Comparison of ENCODE assay signal across 11 mouse cellular contexts in the genomic region with DNA sequence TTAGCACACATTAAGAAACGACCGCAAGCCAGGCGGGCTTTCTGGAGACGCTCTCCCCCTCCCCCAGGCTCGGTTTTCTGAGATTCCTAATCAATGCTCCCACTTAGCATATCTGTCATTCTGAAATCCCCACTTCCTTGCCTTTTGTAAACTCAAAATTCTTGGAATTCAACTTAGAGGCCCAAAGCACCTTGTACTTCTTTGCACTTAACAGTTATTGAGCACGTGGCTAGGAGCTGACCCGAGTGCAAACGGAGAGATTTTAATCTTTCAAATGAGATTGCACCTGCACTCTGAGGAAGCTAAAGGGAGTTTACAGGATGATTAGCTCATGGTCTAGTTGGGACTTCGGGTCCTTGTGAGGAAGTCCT. TPM values are rescaled to one million over a fixed set of nuclear protein-coding genes. Genes with fewer than 3 reads are reported as not detected.
A peak's percentile ranks its signal among the peaks of the same experiment; 100 is the strongest.
DNase-seq lines count a peak whose midpoint lies in the region; ATAC-seq and TF ChIP-seq lines count a peak whose summit lies in the region.
"Had no signal": no experiment of that assay in that cellular context is flagged by ENCODE, and none has a peak within 500 bp of the region (broad histone marks: within the 10 kb centered on the region; RNA-seq: fewer than 3 reads in every experiment).

No protein-coding gene starts in this region.

- peak overlapping the region; percentile 34 to 38; a peak in 1 of 4 replicates for H3K4me3 ChIP-seq in heart, embryonic 14.5 days (ENCODE audit: control insufficient read depth in 1 of 2, insufficient read depth in 1 of 2, low read depth in 1 of 2, low read length in 2 of 2)
- H3K4me3 ChIP-seq in E14TG2a.4 (replicated peaks; ENCODE audit: low read length), result peak overlapping the region; percentile 81
- peak overlapping the region; percentile 33; the same call in 1 of the 2 replicates for H3K4me3 ChIP-seq in embryonic facial prominence, embryonic 13.5 days
- peak overlapping the region; percentile 34 for H3K4me3 ChIP-seq in limb, embryonic 13.5 days

- no peaks in the 10 kb centered on the region for H3K9me3 ChIP-seq in heart, embryonic 14.5 days (ENCODE audit: control insufficient read depth, low read length)
- peaks cover 36% of the 10 kb centered on the region for H3K9me3 ChIP-seq in E14TG2a.4 (ENCODE audit: low read length)
- H3K9me3 ChIP-seq in embryonic facial prominence, embryonic 13.5 days, result no peaks in the 10 kb centered on the region
- no peaks in the 10 kb centered on the region for H3K9me3 ChIP-seq in limb, embryonic 13.5 days

- ATAC-seq in heart, embryonic 14.5 days (ENCODE audit: insufficient number of reproducible peaks, insufficient read depth, low FRiP score, low read depth), result no peak
- no peak for ATAC-seq in embryonic facial prominence, embryonic 13.5 days (ENCODE audit: insufficient number of reproducible peaks, insufficient read depth, low FRiP score, low TSS enrichment, low read depth)
- no peak for ATAC-seq in limb, embryonic 13.5 days (ENCODE audit: low FRiP score, low read depth)
- no peak for ATAC-seq in monocyte, adult 5-6 weeks (replicated peaks; ENCODE audit: insufficient number of reproducible peaks, low FRiP score, low TSS enrichment, poor library complexity, severe bottlenecking)
- ATAC-seq: CD4-positive, CD25-positive, alpha-beta regulatory T cell, adult 4 months had no signal

- WGBS in heart, embryonic 14.5 days, result 9% methylated on average over 9 of the region's 9 CpGs
- WGBS in embryonic facial prominence, embryonic 13.5 days, result 6% methylated on average over 9 of the region's 9 CpGs
- WGBS in limb, embryonic 13.5 days, result 4% methylated on average over 9 of the region's 9 CpGs

- H3K4me1 ChIP-seq in heart, embryonic 14.5 days (ENCODE audit: control insufficient read depth in 2 of 2, insufficient read depth in 2 of 2, low read length in 2 of 2), result peaks cover 6 to 7% of the 10 kb centered on the region in 2 experiments
- H3K4me1 ChIP-seq in E14TG2a.4 (replicated peaks; ENCODE audit: low read depth, low read length), result peaks cover 69% of the 10 kb centered on the region
- peaks cover 15% of the 10 kb centered on the region for H3K4me1 ChIP-seq in embryonic facial prominence, embryonic 13.5 days
- peaks cover 15% of the 10 kb centered on the region for H3K4me1 ChIP-seq in limb, embryonic 13.5 days

- DNase-seq in heart, adult 11 months, result no peak
- no peak for DNase-seq in urinary bladder, postnatal 4 days (ENCODE audit: low spot score in 2 of 2)
- no peak for DNase-seq in cerebellum, adult 18-20 months
- DNase-seq: kidney, adult 9 months had no signal

- H3K4me2 ChIP-seq in heart, embryonic 14.5 days (ENCODE audit: low read length), result peak overlapping the region; percentile 82
- peak overlapping the region; percentile 63 for H3K4me2 ChIP-seq in embryonic facial prominence, embryonic 13.5 days
- H3K4me2 ChIP-seq in limb, embryonic 13.5 days (replicated peaks), result peak overlapping the region; percentile 68

- H3K36me3 ChIP-seq in heart, embryonic 14.5 days (ENCODE audit: control insufficient read depth, insufficient read depth, low read length), result no peaks in the 10 kb centered on the region
- H3K36me3 ChIP-seq in E14TG2a.4 (ENCODE audit: insufficient read depth, low read length), result peaks cover 18% of the 10 kb centered on the region
- no peaks in the 10 kb centered on the region for H3K36me3 ChIP-seq in embryonic facial prominence, embryonic 13.5 days
- no peaks in the 10 kb centered on the region for H3K36me3 ChIP-seq in limb, embryonic 13.5 days

- no peak overlapping the region; the same call in 1 of the 2 replicates for H3K9ac ChIP-seq in heart, embryonic 14.5 days (ENCODE audit: low read length)
- no peak overlapping the region for H3K9ac ChIP-seq in embryonic facial prominence, embryonic 13.5 days
- H3K9ac ChIP-seq in limb, embryonic 13.5 days, result no peak overlapping the region

- TF ChIP-seq CTCF in E14TG2a.4 (conservative IDR thresholded peaks at IDR 0.05; ENCODE audit: low read length), result no peak

- H3K27ac ChIP-seq in heart, embryonic 14.5 days (replicated peaks in 1 of 2; ENCODE audit: control insufficient read depth in 1 of 2, insufficient read depth in 1 of 2, low read depth in 2 of 2, low read length in 2 of 2), result no peak overlapping the region
- H3K27ac ChIP-seq in embryonic facial prominence, embryonic 13.5 days, result no peak overlapping the region
- no peak overlapping the region for H3K27ac ChIP-seq in limb, embryonic 13.5 days
- H3K27ac ChIP-seq: left cerebral cortex, adult 2 months had no signal

- peaks cover 4% of the 10 kb centered on the region; the same call in 1 of the 2 replicates for H3K27me3 ChIP-seq in heart, embryonic 14.5 days (ENCODE audit: control insufficient read depth, insufficient read depth, low read length)
- H3K27me3 ChIP-seq in E14TG2a.4 (ENCODE audit: insufficient read depth, low read length), result no peaks in the 10 kb centered on the region
- peaks cover 19% of the 10 kb centered on the region for H3K27me3 ChIP-seq in embryonic facial prominence, embryonic 13.5 days
- peaks cover 38% of the 10 kb centered on the region for H3K27me3 ChIP-seq in limb, embryonic 13.5 days

RNA-seq across cellular contexts. Expression of gene Enc1, which starts 42.0 kb away (rescaled TPM):
- polyA plus RNA-seq in heart, embryonic 14.5 days (2014; fragmentation: Nextera tagmentation; extraction: Ambion mirVana), result 3.5 and 5.1 TPM in 2 replicates
- 7.0 and 9.4 TPM in 2 replicates for polyA plus RNA-seq in embryonic facial prominence, embryonic 13.5 days (2015; fragmentation: Nextera tagmentation; extraction: Ambion mirVana)
- 8.2 and 8.9 TPM in 2 replicates for polyA plus RNA-seq in limb, embryonic 13.5 days (2015; fragmentation: Nextera tagmentation; extraction: Ambion mirVana)
- 4.6 to 13.6 TPM (median 6.6 TPM) in 3 replicates for total RNA-seq in monocyte, adult 5-6 weeks (2017)
